Mouse (Mus musculus) olfactory bulb, adult 2 months (tissue): ENCODE measurements around the gene Gm14851.

ENCODE experiments used
- CTCF ChIP-seq: fragments of 200-500 bp; IDR thresholded peaks from 2 replicates; pipeline ENCODE4 v1.5.1; 2012; ENCODE audit warnings: low read depth, mild to moderate bottlenecking, low read length, moderate library complexity; ENCODE audit not compliant: insufficient read depth
- POLR2A ChIP-seq: fragments of 200-500 bp; IDR thresholded peaks from 2 replicates; pipeline ENCODE4 v1.6.1; 2012; ENCODE audit warnings: mild to moderate bottlenecking, low read depth, low read length, moderate library complexity; ENCODE audit not compliant: insufficient read depth

- TF ChIP-seq POLR2A, result no peak
- no peak for TF ChIP-seq CTCF
Observed at GRCm38 (mm10) chr8:21093106-21093505, 2.7 kb downstream of the Gm14851 start.
